Mouse (Mus musculus) hindbrain, postnatal 0 days (tissue): ENCODE measurements around the gene Lrrk1. TPM values are rescaled to one million over a fixed set of nuclear protein-coding genes. Genes with fewer than 3 reads are reported as not detected.
A peak's percentile ranks its signal among the peaks of the same experiment; 100 is the strongest.

Experiments used
- ATAC-seq: fragments of 200-750 bp; cut with Nextera tagmentation; 2 replicates; pipeline ENCODE4 v1.8.0; 2017; ENCODE audit warnings: mild to moderate bottlenecking, moderate TSS enrichment, moderate library complexity
- DNase-seq: peaks from one replicate; pipeline ENCODE4 v3.0.0-alpha.2; 2015; ENCODE audit warnings: low spot score
- H3K27ac ChIP-seq: fragments of 300-500 bp; sonication (generic); 2 replicates; pipeline ENCODE4 v1.5.1; 2014; ENCODE audit warnings: mild to moderate bottlenecking
- H3K27me3 ChIP-seq: fragments of 300-500 bp; sonication (generic); 2 replicates; pipeline ENCODE4 v1.6.1; 2014; ENCODE audit warnings: low read length, mixed read lengths; ENCODE audit not compliant: insufficient read depth
- H3K36me3 ChIP-seq: fragments of 300-500 bp; sonication (generic); 2 replicates; pipeline ENCODE4 v1.6.1; 2014; ENCODE audit warnings: low read length, mixed read lengths; ENCODE audit not compliant: insufficient read depth
- H3K4me1 ChIP-seq: fragments of 300-500 bp; sonication (generic); 2 replicates; pipeline ENCODE4 v1.6.1; 2014; ENCODE audit warnings: antibody characterized with exemption, low read length, mixed read lengths; ENCODE audit not compliant: insufficient read depth
- H3K4me2 ChIP-seq: fragments of 300-500 bp; sonication (generic); 2 replicates; pipeline ENCODE4 v1.6.1; 2014; ENCODE audit warnings: low read depth, mild to moderate bottlenecking, low read length, moderate library complexity, mixed read lengths
- H3K4me3 ChIP-seq: fragments of 300-500 bp; sonication (generic); 2 replicates; pipeline ENCODE4 v1.5.1; 2014; ENCODE audit warnings: low read length
- H3K9ac ChIP-seq: fragments of 300-500 bp; sonication (generic); replicated peaks from 2 replicates; pipeline ENCODE4 v1.6.1; 2014; ENCODE audit warnings: mild to moderate bottlenecking, low read length, moderate library complexity, mixed read lengths
- H3K9me3 ChIP-seq: fragments of 300-500 bp; sonication (generic); 2 replicates; pipeline ENCODE4 v1.6.1; 2016; ENCODE audit warnings: low read length, mixed read lengths
- CTCF ChIP-seq: IDR thresholded peaks from 2 replicates; pipeline ENCODE4 v1.5.1; 2016; ENCODE audit warnings: antibody characterized with exemption, control low read depth, low read depth
- WGBS: fragments of 180-500 bp; shearing (Covaris S2); extraction: QIAGEN DNeasy Blood & Tissue Kit; methylation state at CpG from one replicate; pipeline ENCODE4 v1.1.7; 2014; 5-methylcytosine and 5-hydroxymethylcytosine counted together
- polyA plus RNA-seq: library from polyadenylated mRNA; unstranded; fragments of >200 nt; fragmentation: Nextera tagmentation; extraction: Ambion mirVana; gene quantifications from 2 replicates; pipeline ENCODE4 v1.2.1, GENCODE M21; 2015
- total RNA-seq: library from RNA; depleted of rRNA; stranded (reverse); fragments of >200 nt; gene quantifications from 2 replicates; pipeline ENCODE4 v1.2.3, GENCODE M21; 2014

Gene Lrrk1
- total and polyA plus RNA-seq, 2 experiments from 2014 or later, result 2.5 to 4.1 TPM

DNA sequence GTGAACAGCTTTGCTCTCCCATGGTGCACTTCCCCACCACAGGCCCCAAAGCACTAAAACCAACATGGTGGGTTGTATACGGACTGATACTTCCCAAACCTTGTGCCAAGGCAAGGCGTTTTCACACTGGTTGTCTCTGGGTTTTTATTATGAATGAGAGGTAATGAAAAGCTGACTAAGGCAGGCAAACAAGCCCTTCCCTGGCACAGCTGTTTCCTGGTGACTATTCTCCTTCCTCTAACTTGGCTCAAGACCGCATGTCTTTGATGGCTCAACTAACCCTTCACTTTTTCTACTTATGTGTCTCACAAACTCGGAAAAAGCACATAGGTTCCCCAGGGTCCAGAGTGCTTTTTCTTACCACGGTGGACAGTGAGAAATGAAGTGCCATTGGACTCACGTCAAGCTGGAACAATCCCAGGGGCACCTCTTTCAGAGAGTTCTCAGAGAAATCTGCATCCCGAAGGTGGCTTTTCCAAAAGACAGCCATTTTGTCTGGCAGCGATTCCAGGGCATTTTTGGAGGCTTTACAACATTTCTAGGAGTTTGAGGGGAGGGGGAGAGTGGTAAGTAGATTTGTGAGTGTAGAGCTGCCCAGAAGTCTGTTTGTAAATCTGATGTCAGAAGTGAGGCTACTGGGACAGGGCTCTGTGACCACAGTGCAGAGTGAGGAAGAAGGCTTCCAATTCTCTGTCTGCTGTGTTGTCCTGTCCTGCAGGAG, 83.0 kb downstream of the Lrrk1 start:
- Histone ChIP-seq H3K27ac (peak overlapping the region; percentile 54), H3K9me3 (no peaks in the 10 kb centered on the region), H3K4me1 (no peaks in the 10 kb centered on the region), H3K4me2 (no peak overlapping the region), H3K27me3 (no peaks in the 10 kb centered on the region), H3K9ac (no peak overlapping the region), H3K4me3 (no peak overlapping the region), H3K36me3 (no peaks in the 10 kb centered on the region)
- 57% methylated on average over 8 of the region's 8 CpGs for WGBS
- ATAC-seq (peak; percentile 47; the same call in 1 of the 2 replicates), DNase-seq (peak; percentile 62)
- TF ChIP-seq CTCF, result no peak

DNA sequence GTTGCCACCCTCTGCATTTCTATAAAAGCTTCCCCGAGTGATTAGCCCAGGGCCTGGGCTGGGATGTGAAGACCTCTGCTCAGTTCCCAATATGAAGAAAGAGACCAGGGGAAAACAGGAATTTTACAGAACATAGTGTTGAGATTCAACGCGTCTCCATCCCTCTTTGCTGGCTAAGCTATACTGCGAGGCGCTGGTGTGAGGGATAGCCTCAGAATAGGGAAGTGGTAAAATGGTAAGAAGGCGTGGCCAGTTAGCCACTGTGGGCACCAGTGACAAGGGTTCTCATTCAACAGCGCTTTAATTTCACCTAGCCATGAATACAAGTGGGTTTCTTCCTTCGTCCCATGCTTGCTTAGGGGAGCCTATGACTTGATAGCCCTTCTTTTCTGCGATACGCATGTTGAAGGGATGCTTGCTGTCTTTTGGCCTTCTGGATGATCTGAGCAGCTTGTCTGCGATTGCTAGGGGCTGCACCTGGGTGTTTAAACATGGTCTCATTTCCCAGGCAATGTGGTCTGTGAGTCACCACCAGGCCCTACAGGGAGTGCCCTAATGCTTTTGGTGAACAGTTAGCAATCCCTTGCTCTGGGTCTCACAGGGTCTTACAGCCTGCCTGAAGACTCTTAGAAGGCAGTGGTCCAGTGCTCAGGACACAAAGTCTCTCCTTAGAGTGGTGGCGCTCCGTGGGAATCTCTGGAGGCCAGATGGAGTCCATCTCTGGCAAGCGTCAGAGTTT, 84.1 kb downstream of the Lrrk1 start:
- TF ChIP-seq CTCF, result no peak
- no peak overlapping the region for H3K4me2 ChIP-seq
- ATAC-seq (no peak), DNase-seq (no peak)
- no peak overlapping the region for H3K4me3 ChIP-seq
- H3K4me1 ChIP-seq, result no peaks in the 10 kb centered on the region
- no peak overlapping the region for H3K27ac ChIP-seq
- no peaks in the 10 kb centered on the region for H3K27me3 ChIP-seq
- H3K9ac ChIP-seq, result no peak overlapping the region
- no peaks in the 10 kb centered on the region for H3K9me3 ChIP-seq
- H3K36me3 ChIP-seq, result no peaks in the 10 kb centered on the region
- 91% methylated on average over 14 of the region's 14 CpGs for WGBS

DNA sequence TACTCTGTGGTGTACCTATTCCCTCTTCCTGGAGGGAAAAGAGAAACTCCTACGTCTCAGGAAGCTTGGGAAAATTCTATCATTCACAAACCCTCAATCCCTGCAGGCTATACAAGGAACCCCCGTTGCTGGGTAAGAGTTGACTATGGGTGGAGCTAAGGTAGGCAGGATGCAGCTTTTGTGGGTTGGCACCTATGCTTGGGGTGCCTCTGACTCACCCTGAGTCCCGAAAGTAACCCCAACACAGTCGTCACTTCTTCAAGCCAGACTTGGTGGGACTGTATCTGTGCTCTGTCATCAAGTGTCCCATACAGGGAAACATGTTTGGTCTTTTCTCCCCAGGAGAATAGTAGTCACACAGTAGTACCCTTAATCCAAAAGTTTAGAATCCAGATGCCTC, 86.7 kb downstream of the Lrrk1 start:
- 78% methylated on average over 4 of the region's 4 CpGs for WGBS
- no peak for ATAC-seq
- H3K9ac ChIP-seq, result no peak overlapping the region
- no peaks in the 10 kb centered on the region for H3K9me3 ChIP-seq
- H3K36me3 ChIP-seq, result no peaks in the 10 kb centered on the region
- H3K4me1 ChIP-seq, result peaks cover 3% of the 10 kb centered on the region; the same call in 1 of the 2 replicates
- H3K4me3 ChIP-seq, result no peak overlapping the region
- no peak for DNase-seq
- H3K27me3 ChIP-seq, result no peaks in the 10 kb centered on the region
- H3K4me2 ChIP-seq, result no peak overlapping the region
- TF ChIP-seq CTCF, result no peak
- H3K27ac ChIP-seq, result no peak overlapping the region

DNA sequence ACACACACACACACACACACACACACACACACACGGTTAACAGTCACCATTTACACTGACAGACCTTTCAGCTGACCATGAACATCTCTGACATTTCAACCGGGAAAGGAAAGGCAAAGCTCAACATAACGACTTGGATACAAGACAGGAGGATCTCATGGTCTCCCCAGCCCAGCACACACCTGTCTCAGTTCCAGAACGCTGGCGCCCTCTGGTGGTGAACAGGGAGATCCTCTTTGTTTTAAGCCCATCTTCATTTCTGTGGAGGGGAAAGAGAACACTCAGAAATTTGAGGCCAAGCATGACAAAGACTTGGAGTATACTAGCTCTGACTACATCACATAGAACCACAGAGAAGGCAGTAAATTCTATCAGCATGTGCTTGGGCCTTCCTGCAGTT, 87.5 kb downstream of the Lrrk1 start:
- ATAC-seq, result peak; percentile 86
- peak; percentile 93 for DNase-seq
- H3K9ac ChIP-seq, result no peak overlapping the region
- H3K27ac ChIP-seq, result no peak overlapping the region
- H3K4me2 ChIP-seq, result no peak overlapping the region
- no peak overlapping the region for H3K4me3 ChIP-seq
- WGBS, result 5% methylated on average over 5 of the region's 5 CpGs
- peak; percentile 98 for TF ChIP-seq CTCF
- no peaks in the 10 kb centered on the region for H3K9me3 ChIP-seq
- no peaks in the 10 kb centered on the region for H3K36me3 ChIP-seq
- H3K4me1 ChIP-seq, result peaks cover 3% of the 10 kb centered on the region; the same call in 1 of the 2 replicates
- H3K27me3 ChIP-seq, result no peaks in the 10 kb centered on the region

DNA sequence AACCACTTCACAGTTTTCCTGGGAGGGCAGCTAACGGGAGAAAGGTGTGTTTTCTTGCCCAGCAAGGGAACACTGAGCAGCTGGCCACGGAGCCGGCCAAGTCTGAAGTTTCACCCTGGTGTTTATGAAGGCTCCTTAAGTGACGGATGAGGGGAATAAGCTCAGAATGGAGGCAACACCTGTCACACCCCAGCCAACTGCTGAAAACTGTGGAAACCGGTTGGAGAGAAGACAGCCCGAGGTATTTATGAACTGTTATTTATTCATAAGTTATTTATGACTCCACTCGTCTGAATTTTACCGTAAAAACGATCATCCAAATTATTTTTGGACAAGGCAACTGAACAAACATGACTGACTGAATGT, 90.5 kb downstream of the Lrrk1 start:
- DNase-seq, result no peak
- no peak for ATAC-seq
- no peak for TF ChIP-seq CTCF
- Histone ChIP-seq H3K27ac (no peak overlapping the region; the same call in 1 of the 2 replicates), H3K4me3 (no peak overlapping the region), H3K9me3 (no peaks in the 10 kb centered on the region), H3K4me2 (no peak overlapping the region), H3K36me3 (no peaks in the 10 kb centered on the region), H3K4me1 (peaks cover 3% of the 10 kb centered on the region; the same call in 1 of the 2 replicates), H3K9ac (no peak overlapping the region), H3K27me3 (no peaks in the 10 kb centered on the region)
- WGBS, result 63% methylated on average over 9 of the region's 9 CpGs

DNA sequence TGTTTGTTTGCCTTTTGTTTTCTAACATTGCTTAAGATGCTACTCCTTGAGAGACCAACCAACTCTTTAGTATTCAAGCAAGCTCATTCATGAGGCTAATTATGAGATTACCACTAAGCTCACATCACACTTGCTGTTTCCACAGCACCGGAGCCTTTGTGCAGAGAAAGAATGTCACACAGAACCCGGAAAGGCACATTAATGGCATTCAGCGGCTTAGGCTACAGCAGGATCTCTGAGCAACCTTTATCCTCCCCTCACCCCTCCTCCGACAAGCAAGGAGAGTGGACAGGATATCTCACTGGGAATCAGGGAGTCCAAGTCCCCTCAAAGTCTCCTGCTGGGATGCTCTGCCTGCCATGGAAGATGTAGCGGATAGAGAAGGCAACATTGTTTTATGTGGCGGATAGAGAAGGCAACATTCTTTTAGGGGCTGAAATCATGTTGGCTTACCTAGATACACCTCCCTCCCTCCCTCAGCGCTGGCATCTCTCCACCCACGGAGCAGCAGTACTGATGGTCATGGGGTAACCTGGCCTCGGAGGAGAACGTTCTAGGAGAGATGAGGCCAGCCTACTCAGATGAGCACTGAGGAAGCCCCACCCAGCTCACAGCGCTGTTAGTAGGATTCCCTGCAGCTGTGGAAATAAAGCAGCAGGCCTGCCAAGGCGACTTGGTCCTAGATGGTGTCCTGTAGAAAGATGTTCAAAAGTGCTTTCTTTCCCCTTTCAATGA, 91.1 kb downstream of the Lrrk1 start:
- no peak for TF ChIP-seq CTCF
- Histone ChIP-seq H3K4me3 (no peak overlapping the region), H3K27ac (no peak overlapping the region; the same call in 1 of the 2 replicates), H3K9me3 (no peaks in the 10 kb centered on the region), H3K4me1 (peaks cover 3% of the 10 kb centered on the region; the same call in 1 of the 2 replicates), H3K4me2 (no peak overlapping the region), H3K9ac (no peak overlapping the region), H3K27me3 (no peaks in the 10 kb centered on the region), H3K36me3 (no peaks in the 10 kb centered on the region)
- 38% methylated on average over 12 of the region's 12 CpGs for WGBS
- DNase-seq, result no peak
- no peak for ATAC-seq
